Mouse (Mus musculus): Measurements from ENCODE around the gene Mog. TPM values are rescaled to one million over a fixed set of nuclear protein-coding genes. Genes with fewer than 3 reads are reported as not detected.

Gene Mog
- polyA plus RNA-seq (2014; fragmentation: Illumina TruSeq; extraction: RNeasy Lipid Tissue Mini Kit (QIAGEN cat#74804); ENCODE audit: low read depth, low replicate concordance), result not detected

DNA sequence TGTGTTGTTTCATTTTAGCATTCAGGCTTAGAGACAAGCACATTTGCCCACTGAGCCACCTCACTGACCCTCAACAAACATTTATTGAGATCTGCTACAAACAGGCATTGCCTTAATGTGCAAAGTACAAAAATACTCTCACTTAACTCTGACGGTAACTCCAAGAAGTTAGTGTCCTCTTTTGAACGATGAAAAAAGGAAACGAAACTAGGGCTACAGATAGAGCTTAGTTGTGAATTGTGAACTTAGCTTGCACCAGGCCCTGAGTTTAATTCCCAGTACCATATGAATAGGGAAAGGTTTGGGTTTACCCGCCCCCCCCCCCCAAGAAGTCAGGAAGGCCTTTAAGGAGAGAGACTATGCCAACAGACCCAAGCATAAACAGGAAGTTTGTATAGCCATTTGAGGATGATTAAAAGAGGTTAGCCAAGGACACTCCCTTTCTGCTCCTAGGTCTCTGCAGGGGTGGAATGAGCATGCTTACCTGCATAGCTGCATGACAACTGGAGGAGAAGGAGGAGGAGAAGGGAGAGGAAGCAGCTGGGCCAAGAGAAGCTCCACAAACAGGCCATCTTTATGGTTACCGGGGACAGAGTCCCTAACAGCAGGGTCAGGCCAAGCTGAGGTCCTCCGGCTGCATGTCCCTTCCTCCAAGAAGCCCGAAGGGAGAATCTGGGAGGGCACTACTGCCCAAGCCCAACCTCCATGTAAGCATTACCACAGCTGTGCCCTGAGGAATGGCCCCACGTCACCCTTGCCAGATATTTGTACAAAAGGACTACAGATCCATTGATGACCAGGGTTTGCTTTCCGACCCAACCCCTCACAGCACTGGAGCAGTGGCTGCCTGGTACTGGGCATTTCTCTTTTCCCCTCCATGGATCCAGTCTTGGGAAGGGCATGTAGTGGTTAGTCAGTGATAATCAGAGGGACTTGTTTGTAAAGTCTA lies at the start of gene Mog:
Mog (minus strand) TSS at position 771 of the 949 bp plus-strand sequence.

DNA sequence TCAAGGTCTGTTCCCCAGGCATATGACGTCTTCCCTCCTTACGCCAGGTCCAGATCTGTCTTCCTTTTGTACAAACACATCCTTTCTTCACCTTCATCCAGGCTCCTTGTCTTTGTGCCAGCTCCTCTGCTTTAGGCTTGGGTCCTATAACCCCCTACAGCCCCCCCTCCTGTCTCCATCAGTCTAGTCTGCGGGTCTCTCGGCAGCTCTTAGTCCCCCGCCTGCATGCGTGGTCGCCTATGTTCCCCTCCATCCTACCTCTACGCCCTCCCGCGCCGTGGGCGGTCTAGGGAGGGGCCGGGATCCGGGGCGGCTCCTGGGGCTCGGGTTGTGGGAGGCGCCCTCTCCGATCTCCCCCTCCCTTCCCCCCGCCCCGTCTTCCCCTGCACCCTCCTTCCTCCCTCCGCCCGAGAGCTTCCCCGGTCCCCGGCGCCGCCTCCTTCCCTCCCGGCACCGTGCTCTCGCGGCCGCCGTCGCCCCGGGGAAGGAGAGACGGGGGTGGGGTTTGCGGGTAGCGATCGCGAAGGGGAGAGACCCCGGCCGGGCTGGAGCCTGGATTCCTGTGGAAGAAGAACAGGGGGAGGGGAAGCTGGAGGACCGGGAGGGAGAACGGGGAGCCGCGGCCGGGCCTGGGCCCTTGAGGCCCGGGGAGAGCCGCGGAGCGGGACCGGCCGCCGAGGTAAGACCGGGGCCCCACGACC lies 22.6 kb upstream of the Mog start, which contains the start of gene Gabbr1:
Gabbr1 (plus strand) TSS at position 356 of the 701 bp plus-strand sequence.

DNA sequence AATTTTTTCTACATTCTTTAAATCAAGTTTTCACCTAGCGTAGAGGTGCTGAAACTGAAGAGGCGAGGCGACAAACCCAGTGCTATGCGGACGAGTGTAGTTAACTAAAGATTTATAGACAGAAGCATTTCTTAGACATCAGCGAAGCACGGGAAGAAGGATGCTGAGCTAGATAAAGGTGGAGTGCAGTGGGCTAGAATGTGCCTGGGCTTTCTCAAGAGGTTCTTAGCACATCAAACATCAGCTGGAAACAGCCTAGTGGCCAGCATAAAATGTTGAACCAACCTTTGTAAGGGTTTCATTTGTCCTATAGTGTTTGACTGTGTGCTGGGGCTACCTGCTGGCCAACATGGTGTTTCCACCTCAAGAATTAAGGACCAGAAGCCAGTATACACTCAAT lies 22.3 kb downstream of the Mog start, which contains the start of gene Zfp57:
Zfp57 (plus strand) TSS at position 301 of the 400 bp plus-strand sequence.

DNA sequence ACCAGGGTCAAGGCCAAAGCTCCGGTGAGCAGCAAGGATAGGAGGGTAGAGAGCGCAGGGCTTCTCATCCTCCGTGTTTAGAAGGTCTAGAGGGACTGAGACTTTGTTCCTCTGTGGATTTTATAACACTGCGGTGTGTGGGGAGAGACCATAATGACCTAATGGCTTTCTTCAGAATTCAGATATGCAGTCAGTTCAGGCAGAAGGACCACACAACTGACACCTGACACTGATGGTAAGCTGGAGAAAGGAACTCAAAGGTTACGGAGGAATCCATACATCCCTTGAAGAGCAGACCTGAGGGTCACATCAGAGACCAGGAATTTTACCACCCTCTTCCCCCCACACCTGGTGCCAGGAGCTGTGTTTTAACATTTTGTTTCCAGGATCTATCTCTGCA lies 33.8 kb downstream of the Mog start, which contains the start of gene H2-M5:
H2-M5 (minus strand) TSS at position 101 of the 400 bp plus-strand sequence.

DNA sequence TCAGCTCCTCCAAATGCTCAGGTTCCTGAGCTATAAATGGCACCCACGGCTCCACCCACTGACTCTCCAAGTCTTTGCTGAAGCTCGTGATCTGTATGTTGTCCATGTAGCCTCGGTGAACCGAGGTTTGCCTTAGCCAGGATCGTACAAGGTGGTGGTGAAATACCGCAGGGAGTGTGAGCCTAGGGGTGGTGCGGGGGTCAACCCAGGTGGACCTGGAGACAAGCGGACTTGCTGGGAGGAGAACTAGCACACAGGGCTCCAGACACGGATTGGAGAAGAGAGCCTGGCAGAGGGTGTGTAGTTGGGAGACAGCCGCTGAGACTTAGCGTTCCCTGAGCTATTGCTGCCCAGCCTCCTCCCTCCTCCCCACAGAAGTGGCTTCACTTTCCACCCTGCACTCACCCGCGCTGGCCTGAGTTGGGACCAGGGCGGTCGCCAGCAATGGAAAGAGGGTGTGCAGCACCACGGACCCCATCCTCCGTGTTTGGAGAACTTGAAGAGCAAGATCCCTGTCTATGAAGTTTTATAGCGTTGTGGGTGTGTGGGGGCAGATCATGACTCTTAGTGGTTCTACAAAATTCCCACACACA lies 41.9 kb downstream of the Mog start, which contains the start of gene 2410137M14Rik:
2410137M14Rik (minus strand) TSS at position 17 of the 593 bp plus-strand sequence.

Other genes starting within 250 kb of the Mog start
- not detected for gene H2-M10.6, start 211.2 kb downstream of the Mog start, polyA plus RNA-seq (2014; fragmentation: Illumina TruSeq; extraction: RNeasy Lipid Tissue Mini Kit (QIAGEN cat#74804); ENCODE audit: low read depth, low replicate concordance)
- 22.8 TPM for gene Trim26, start 186.3 kb downstream of the Mog start, polyA plus RNA-seq (2014; fragmentation: Illumina TruSeq; extraction: RNeasy Lipid Tissue Mini Kit (QIAGEN cat#74804); ENCODE audit: low read depth, low replicate concordance)
- gene Trim15, start 156.2 kb downstream of the Mog start, polyA plus RNA-seq (2014; fragmentation: Illumina TruSeq; extraction: RNeasy Lipid Tissue Mini Kit (QIAGEN cat#74804); ENCODE audit: low read depth, low replicate concordance), result not detected
- gene Trim10, start 153.8 kb downstream of the Mog start, polyA plus RNA-seq (2014; fragmentation: Illumina TruSeq; extraction: RNeasy Lipid Tissue Mini Kit (QIAGEN cat#74804); ENCODE audit: low read depth, low replicate concordance), result not detected
- gene Trim40, start 133.3 kb downstream of the Mog start, polyA plus RNA-seq (2014; fragmentation: Illumina TruSeq; extraction: RNeasy Lipid Tissue Mini Kit (QIAGEN cat#74804); ENCODE audit: low read depth, low replicate concordance), result not detected
- not detected for gene Trim31, start 125.3 kb downstream of the Mog start, polyA plus RNA-seq (2014; fragmentation: Illumina TruSeq; extraction: RNeasy Lipid Tissue Mini Kit (QIAGEN cat#74804); ENCODE audit: low read depth, low replicate concordance)
- gene Rnf39, start 80.5 kb downstream of the Mog start, polyA plus RNA-seq (2014; fragmentation: Illumina TruSeq; extraction: RNeasy Lipid Tissue Mini Kit (QIAGEN cat#74804); ENCODE audit: low read depth, low replicate concordance), result 3.8 TPM
- gene Ppp1r11, start 71.7 kb downstream of the Mog start, polyA plus RNA-seq (2014; fragmentation: Illumina TruSeq; extraction: RNeasy Lipid Tissue Mini Kit (QIAGEN cat#74804); ENCODE audit: low read depth, low replicate concordance), result 6.2 TPM
- 10.4 TPM for gene Znrd1, start 64.8 kb downstream of the Mog start, polyA plus RNA-seq (2014; fragmentation: Illumina TruSeq; extraction: RNeasy Lipid Tissue Mini Kit (QIAGEN cat#74804); ENCODE audit: low read depth, low replicate concordance)
- 30.8 TPM for gene Znrd1as, start 64.8 kb downstream of the Mog start, polyA plus RNA-seq (2014; fragmentation: Illumina TruSeq; extraction: RNeasy Lipid Tissue Mini Kit (QIAGEN cat#74804); ENCODE audit: low read depth, low replicate concordance)
- not detected for gene 2410137M14Rik, start 42.2 kb downstream of the Mog start, polyA plus RNA-seq (2014; fragmentation: Illumina TruSeq; extraction: RNeasy Lipid Tissue Mini Kit (QIAGEN cat#74804); ENCODE audit: low read depth, low replicate concordance)
- not detected for gene H2-M5, start 33.9 kb downstream of the Mog start, polyA plus RNA-seq (2014; fragmentation: Illumina TruSeq; extraction: RNeasy Lipid Tissue Mini Kit (QIAGEN cat#74804); ENCODE audit: low read depth, low replicate concordance)
- gene Zfp57, start 22.2 kb downstream of the Mog start, polyA plus RNA-seq (2014; fragmentation: Illumina TruSeq; extraction: RNeasy Lipid Tissue Mini Kit (QIAGEN cat#74804); ENCODE audit: low read depth, low replicate concordance), result 1.9 TPM
- 2.8 TPM for gene Gabbr1, start 22.6 kb upstream of the Mog start, polyA plus RNA-seq (2014; fragmentation: Illumina TruSeq; extraction: RNeasy Lipid Tissue Mini Kit (QIAGEN cat#74804); ENCODE audit: low read depth, low replicate concordance)
- not detected for gene Olfr90, start 65.1 kb upstream of the Mog start, polyA plus RNA-seq (2014; fragmentation: Illumina TruSeq; extraction: RNeasy Lipid Tissue Mini Kit (QIAGEN cat#74804); ENCODE audit: low read depth, low replicate concordance)
- gene Olfr91, start 74.9 kb upstream of the Mog start, polyA plus RNA-seq (2014; fragmentation: Illumina TruSeq; extraction: RNeasy Lipid Tissue Mini Kit (QIAGEN cat#74804); ENCODE audit: low read depth, low replicate concordance), result not detected
- gene Olfr92, start 96.7 kb upstream of the Mog start, polyA plus RNA-seq (2014; fragmentation: Illumina TruSeq; extraction: RNeasy Lipid Tissue Mini Kit (QIAGEN cat#74804); ENCODE audit: low read depth, low replicate concordance), result not detected
- gene Olfr93, start 138.1 kb upstream of the Mog start, polyA plus RNA-seq (2014; fragmentation: Illumina TruSeq; extraction: RNeasy Lipid Tissue Mini Kit (QIAGEN cat#74804); ENCODE audit: low read depth, low replicate concordance), result not detected
- 0.61 TPM for gene Ubd, start 170.5 kb upstream of the Mog start, polyA plus RNA-seq (2014; fragmentation: Illumina TruSeq; extraction: RNeasy Lipid Tissue Mini Kit (QIAGEN cat#74804); ENCODE audit: low read depth, low replicate concordance)
- gene Olfr94, start 177.6 kb upstream of the Mog start, polyA plus RNA-seq (2014; fragmentation: Illumina TruSeq; extraction: RNeasy Lipid Tissue Mini Kit (QIAGEN cat#74804); ENCODE audit: low read depth, low replicate concordance), result not detected
- gene Olfr95, start 189.7 kb upstream of the Mog start, polyA plus RNA-seq (2014; fragmentation: Illumina TruSeq; extraction: RNeasy Lipid Tissue Mini Kit (QIAGEN cat#74804); ENCODE audit: low read depth, low replicate concordance), result not detected
- not detected for gene Olfr96, start 196.7 kb upstream of the Mog start, polyA plus RNA-seq (2014; fragmentation: Illumina TruSeq; extraction: RNeasy Lipid Tissue Mini Kit (QIAGEN cat#74804); ENCODE audit: low read depth, low replicate concordance)
- not detected for gene Olfr97, start 213.9 kb upstream of the Mog start, polyA plus RNA-seq (2014; fragmentation: Illumina TruSeq; extraction: RNeasy Lipid Tissue Mini Kit (QIAGEN cat#74804); ENCODE audit: low read depth, low replicate concordance)
- not detected for gene Olfr98, start 240.4 kb upstream of the Mog start, polyA plus RNA-seq (2014; fragmentation: Illumina TruSeq; extraction: RNeasy Lipid Tissue Mini Kit (QIAGEN cat#74804); ENCODE audit: low read depth, low replicate concordance)
- gene H2-M3, start 246.8 kb upstream of the Mog start, polyA plus RNA-seq (2014; fragmentation: Illumina TruSeq; extraction: RNeasy Lipid Tissue Mini Kit (QIAGEN cat#74804); ENCODE audit: low read depth, low replicate concordance), result 1.0 TPM

Data from liver, adult 10 weeks (tissue).